Mouse (Mus musculus) midbrain, embryonic 14.5 days (tissue): ENCODE results near the gene Syngap1. TPM values are rescaled to one million over a fixed set of nuclear protein-coding genes. Genes with fewer than 3 reads are reported as not detected.
"Not testable (repeated sequence)": the region's sequence is repeated elsewhere in the genome, so short reads cannot be mapped to it uniquely, and the experiment has no call there.

Source experiments
- ATAC-seq: fragments of 200-750 bp; cut with Nextera tagmentation; 2 replicates; pipeline ENCODE4 v1.8.0; 2017; ENCODE audit warnings: moderate number of reproducible peaks, moderate library complexity; ENCODE audit not compliant: low FRiP score, low TSS enrichment
- DNase-seq: peaks from one replicate; pipeline ENCODE4 v3.0.0-alpha.2; 2015
- H3K27ac ChIP-seq: fragments of 300-500 bp; sonication (generic); replicated peaks from 2 replicates; pipeline ENCODE4 v1.5.1; 2014; ENCODE audit warnings: mild to moderate bottlenecking, low read depth, low read length, moderate library complexity
- H3K27me3 ChIP-seq: fragments of 300-500 bp; sonication (generic); 2 replicates; pipeline ENCODE4 v1.6.1; 2014; ENCODE audit warnings: low read length, control low read depth, mixed read lengths; ENCODE audit not compliant: control insufficient read depth, insufficient read depth
- H3K36me3 ChIP-seq: fragments of 300-500 bp; sonication (generic); 2 replicates; pipeline ENCODE4 v1.6.1; 2014; ENCODE audit warnings: low read length, control low read depth; ENCODE audit not compliant: control insufficient read depth, insufficient read depth
- H3K4me1 ChIP-seq: fragments of 300-500 bp; sonication (generic); 2 replicates; pipeline ENCODE4 v1.6.1; 2014; ENCODE audit warnings: mild to moderate bottlenecking, antibody characterized with exemption, low read length, control low read depth; ENCODE audit not compliant: control insufficient read depth, insufficient read depth
- H3K4me2 ChIP-seq: fragments of 300-500 bp; sonication (generic); 2 replicates; pipeline ENCODE4 v1.6.1; 2014; ENCODE audit warnings: mild to moderate bottlenecking, low read length, moderate library complexity
- H3K4me3 ChIP-seq: fragments of 300-500 bp; sonication (generic); replicated peaks from 2 replicates; pipeline ENCODE4 v1.5.1; 2014; ENCODE audit warnings: low read depth, low read length
- H3K9ac ChIP-seq: fragments of 300-500 bp; sonication (generic); replicated peaks from 2 replicates; pipeline ENCODE4 v1.6.1; 2014; ENCODE audit warnings: mild to moderate bottlenecking, low read length, moderate library complexity
- H3K9me3 ChIP-seq: fragments of 300-500 bp; sonication (generic); 2 replicates; pipeline ENCODE4 v1.6.1; 2016; ENCODE audit warnings: low read length, control low read depth, mixed read lengths; ENCODE audit not compliant: control insufficient read depth
- WGBS: fragments of 180-500 bp; shearing (Covaris S2); extraction: QIAGEN DNeasy Blood & Tissue Kit; methylation state at CpG from one replicate; pipeline ENCODE4 v1.1.7; 2014; 5-methylcytosine and 5-hydroxymethylcytosine counted together
- polyA plus RNA-seq: library from polyadenylated mRNA; unstranded; fragments of >200 nt; fragmentation: Nextera tagmentation; extraction: Ambion mirVana; gene quantifications from 2 replicates; pipeline ENCODE4 v1.2.1, GENCODE M21; 2014

The Syngap1 gene
- polyA plus RNA-seq, 1 experiment from 2014 or later, result 5.5 TPM

DNA sequence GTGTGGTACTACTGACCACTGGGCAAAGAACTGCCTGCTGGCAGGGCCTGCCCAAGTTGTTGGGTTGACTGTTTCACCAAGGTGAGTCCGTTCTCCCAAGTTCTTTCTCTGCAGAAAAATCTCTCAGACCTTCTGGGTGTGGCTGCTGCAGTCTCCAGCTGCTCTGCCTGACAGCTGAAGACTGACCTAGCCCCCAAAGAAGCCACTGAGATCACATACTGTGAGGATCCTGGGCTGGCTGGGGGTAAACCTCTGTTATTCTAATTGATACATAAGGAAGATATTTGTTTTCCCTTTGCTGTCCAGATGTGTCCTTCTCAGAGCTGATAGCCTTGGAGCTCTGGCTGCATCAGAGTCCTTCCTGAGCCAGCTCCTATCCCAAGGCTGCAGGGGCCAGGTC, 25.8 kb upstream of the Syngap1 start:
- no peak overlapping the region for H3K4me3 ChIP-seq
- no peak overlapping the region for H3K27ac ChIP-seq
- no peaks in the 10 kb centered on the region for H3K4me1 ChIP-seq
- no peaks in the 10 kb centered on the region for H3K27me3 ChIP-seq
- no peak overlapping the region for H3K9ac ChIP-seq
- ATAC-seq, result no peak
- no peak overlapping the region for H3K4me2 ChIP-seq
- H3K9me3 ChIP-seq, result no peaks in the 10 kb centered on the region
- 47% methylated on average over 1 of the region's 1 CpGs for WGBS
- no peak for DNase-seq
- no peaks in the 10 kb centered on the region for H3K36me3 ChIP-seq

DNA sequence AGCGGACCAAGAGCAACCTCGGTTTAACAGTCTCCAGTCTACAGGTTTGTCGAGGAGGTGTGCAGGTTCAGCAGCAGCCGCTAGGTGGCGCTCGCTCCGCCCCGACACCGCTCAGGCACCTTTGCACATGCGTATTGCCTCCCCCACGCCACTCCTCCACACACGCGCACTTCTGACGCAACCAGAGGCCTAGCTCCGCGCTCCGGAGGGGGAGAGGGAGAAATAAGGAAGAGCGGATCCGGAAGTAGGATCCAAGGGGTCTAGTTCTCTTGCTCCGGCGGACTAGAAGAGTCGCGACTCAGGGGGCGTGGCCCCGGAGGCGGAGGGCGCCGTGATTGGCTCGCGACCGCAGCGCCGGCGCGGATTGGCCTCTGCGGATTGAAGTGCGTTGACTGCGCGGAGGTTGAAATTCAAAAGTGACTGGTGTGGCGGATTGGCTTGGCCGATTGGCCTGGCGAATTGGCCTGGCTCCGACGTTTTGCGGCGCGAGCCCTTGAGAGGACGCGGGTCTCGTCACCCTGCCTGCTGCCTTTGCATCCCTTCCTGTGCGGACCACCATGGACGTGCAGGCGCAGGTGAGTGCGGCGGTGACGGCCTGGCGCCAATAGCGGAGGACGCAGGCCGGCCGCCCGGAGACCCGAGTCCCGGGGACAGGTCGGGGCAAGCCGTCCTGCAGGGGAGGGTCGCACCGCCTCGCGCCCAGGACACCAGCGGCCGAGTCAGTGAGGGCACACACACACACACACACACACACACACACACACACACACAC, 24.2 kb upstream of the Syngap1 start, which contains the start of gene Kifc5b:
TSS of gene Kifc5b (plus strand) at position 381 of the 772 bp plus-strand sequence.
- H3K27ac ChIP-seq, result no peak within 1 kb of the TSS
- H3K36me3 ChIP-seq, result no peaks in the 10 kb centered on the region
- DNase-seq, result peak; percentile 100
- H3K4me1 ChIP-seq, result no peaks in the 10 kb centered on the region
- H3K4me2 ChIP-seq, result peak within 1 kb of the TSS; percentile 64
- ATAC-seq, result peak; percentile 100
- peak within 1 kb of the TSS; percentile 54 for H3K9ac ChIP-seq
- no peaks in the 10 kb centered on the region for H3K9me3 ChIP-seq
- WGBS, result under 1% methylated on average over 72 of the region's 72 CpGs
- H3K4me3 ChIP-seq, result peak within 1 kb of the TSS; percentile 53
- H3K27me3 ChIP-seq, result no peaks in the 10 kb centered on the region

DNA sequence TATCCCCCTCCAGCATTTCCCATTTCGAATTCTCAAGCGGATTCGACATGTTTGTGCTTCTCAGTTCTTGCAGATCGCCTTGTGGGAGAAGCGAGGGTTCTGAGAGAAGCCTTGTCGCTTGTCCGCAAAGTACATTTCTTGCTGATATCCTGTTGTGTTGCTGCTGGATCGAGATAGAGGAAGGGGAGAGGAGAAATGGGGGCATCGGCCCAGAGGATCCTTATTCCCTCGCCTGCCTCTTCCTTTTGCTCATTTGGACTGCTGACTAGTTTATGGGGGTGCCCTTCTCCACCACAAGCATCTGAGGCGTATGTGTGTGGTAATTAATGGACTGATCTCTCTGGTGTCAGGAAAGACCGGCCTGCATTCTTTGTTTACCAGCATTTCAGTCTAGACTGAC, 23.5 kb upstream of the Syngap1 start:
- under 1% methylated on average over 12 of the region's 12 CpGs for WGBS
- H3K9me3 ChIP-seq, H3K27ac ChIP-seq, H3K4me1 ChIP-seq, ATAC-seq, DNase-seq, H3K27me3 ChIP-seq, H3K36me3 ChIP-seq: not testable (repeated sequence)
- peak overlapping the region; percentile 54; the same call in 1 of the 2 replicates for H3K9ac ChIP-seq
- peak overlapping the region; percentile 53 for H3K4me3 ChIP-seq
- peak overlapping the region; percentile 64 for H3K4me2 ChIP-seq

DNA sequence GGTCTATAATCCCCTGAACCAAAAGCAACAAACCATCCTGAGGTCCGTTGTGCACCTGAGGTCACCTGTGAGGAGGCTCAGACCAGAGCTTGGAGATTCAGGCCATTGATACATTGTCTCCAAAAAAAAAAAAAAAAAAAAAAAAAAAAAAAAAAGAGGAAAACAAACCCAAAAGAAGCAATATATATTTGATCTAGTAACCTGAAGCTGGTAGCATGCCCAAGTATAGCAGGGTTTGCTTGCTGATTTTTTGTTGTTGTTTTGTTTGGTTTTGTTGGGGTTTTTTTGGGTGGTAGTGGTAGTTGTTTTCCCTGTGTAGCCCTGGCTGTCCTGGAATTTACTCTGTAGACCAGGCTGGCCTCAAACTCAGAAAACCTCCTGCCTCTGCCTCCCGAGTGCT, 22.7 kb upstream of the Syngap1 start:
- Histone ChIP-seq H3K4me3 (no peak overlapping the region), H3K9ac (no peak overlapping the region)

DNA sequence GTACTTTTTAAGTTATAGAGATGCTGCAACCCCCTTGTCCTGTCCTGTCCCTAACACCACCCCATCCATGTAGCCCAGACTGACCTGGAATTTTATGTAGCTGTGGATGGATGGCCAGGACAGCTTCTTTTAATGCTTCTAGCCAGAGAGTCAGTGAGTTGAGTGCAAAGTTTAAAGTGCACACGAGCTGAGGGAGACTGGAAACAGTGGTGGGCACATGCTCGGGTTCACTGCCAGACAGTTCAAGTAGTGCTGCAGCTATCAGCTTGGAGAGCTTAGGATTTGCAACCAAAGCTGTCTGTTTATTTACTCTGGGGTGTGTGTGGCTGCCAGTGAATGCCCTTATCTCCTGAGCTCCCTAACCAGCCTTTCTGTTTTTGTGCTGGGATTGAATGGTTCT, 21.5 kb upstream of the Syngap1 start:
- not testable (repeated sequence) for ATAC-seq, DNase-seq
- 81% methylated on average over 2 of the region's 2 CpGs for WGBS

More for the DNA sequence above, 22.7 kb upstream of the Syngap1 start:
- Histone ChIP-seq H3K27me3 (no peaks in the 10 kb centered on the region), H3K4me2 (peak overlapping the region; percentile 7; the same call in 1 of the 2 replicates), H3K36me3 (no peaks in the 10 kb centered on the region), H3K4me1 (no peaks in the 10 kb centered on the region), H3K9me3 (no peaks in the 10 kb centered on the region), H3K27ac (no peak overlapping the region)
- 72% methylated on average over 2 of the region's 2 CpGs for WGBS
- DNase-seq (no peak), ATAC-seq (no peak)

DNA sequence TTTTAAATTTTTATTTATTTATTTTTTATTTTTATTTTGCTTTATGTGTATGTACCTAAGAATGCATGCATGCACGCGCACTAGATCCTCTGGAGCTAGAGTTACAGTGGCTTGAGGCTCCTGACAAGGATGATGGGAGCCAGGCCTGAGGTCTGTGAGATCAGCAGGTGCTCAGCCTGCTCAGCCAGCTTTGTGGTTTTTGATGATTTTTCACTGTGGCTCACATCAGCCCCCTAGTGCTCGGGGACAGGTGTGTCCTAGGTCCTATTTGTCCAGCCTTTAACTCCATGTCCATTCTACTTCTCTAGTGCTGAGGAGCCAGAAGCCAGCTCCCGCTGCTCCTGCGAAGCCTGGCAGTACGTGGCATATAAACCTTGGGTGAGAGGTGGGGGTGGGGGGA, 18.7 kb upstream of the Syngap1 start:
- H3K27me3 ChIP-seq, H3K9me3 ChIP-seq, H3K27ac ChIP-seq, H3K4me2 ChIP-seq, H3K4me1 ChIP-seq, H3K36me3 ChIP-seq, DNase-seq, H3K9ac ChIP-seq, H3K4me3 ChIP-seq, ATAC-seq: not testable (repeated sequence)
- 96% methylated on average over 5 of the region's 6 CpGs for WGBS

More for the DNA sequence above, 21.5 kb upstream of the Syngap1 start:
- not testable (repeated sequence) for H3K4me1 ChIP-seq, H3K9me3 ChIP-seq, H3K27me3 ChIP-seq, H3K4me3 ChIP-seq, H3K9ac ChIP-seq, H3K27ac ChIP-seq, H3K36me3 ChIP-seq, H3K4me2 ChIP-seq

DNA sequence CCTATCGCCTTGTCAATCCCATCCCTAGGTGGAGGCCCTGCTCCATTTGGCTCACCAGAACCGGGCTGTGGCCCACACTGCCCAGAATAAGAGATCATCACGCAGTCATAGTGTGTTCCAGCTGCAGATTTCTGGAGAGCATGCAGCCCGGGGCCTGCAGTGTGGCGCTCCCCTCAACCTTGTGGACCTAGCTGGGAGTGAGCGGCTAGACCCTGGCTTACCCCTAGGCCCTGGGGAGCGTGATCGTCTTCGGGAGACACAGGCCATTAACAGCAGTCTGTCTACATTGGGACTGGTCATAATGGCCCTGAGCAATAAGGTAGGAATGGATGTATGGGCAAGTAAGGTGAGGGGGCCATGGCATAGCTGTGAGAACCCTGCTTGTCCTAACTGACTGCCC, 15.6 kb upstream of the Syngap1 start:
- WGBS, result 97% methylated on average over 9 of the region's 9 CpGs
- not testable (repeated sequence) for H3K4me1 ChIP-seq, H3K36me3 ChIP-seq, H3K4me3 ChIP-seq, ATAC-seq, DNase-seq, H3K27ac ChIP-seq, H3K9me3 ChIP-seq, H3K9ac ChIP-seq, H3K4me2 ChIP-seq, H3K27me3 ChIP-seq

DNA sequence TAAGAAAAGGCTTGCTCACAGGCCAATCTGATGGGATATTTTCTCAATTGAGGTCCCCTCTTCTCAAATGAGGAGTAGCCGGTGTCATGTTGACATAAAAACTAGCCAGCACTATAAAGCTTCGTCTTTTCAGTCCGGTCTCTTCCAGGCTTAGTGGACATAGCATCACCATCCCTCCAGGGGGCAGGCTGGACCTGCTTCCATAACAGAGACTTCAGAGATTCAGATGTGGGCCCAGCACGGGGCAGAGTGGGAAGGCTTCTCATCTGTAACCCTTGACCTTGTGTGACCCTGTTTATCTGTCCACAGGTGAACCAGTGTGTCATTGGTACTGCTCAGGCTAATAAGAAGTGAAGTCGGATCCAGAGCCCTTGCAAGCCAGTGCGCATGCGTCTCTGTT, 9.3 kb upstream of the Syngap1 start:
- not testable (repeated sequence) for H3K4me2 ChIP-seq, ATAC-seq, H3K9ac ChIP-seq, H3K27me3 ChIP-seq, H3K4me3 ChIP-seq, H3K27ac ChIP-seq, H3K9me3 ChIP-seq
- peak; percentile 59 for DNase-seq
- Histone ChIP-seq H3K4me1 (peaks cover 13% of the 10 kb centered on the region), H3K36me3 (peaks cover 24% of the 10 kb centered on the region)
- WGBS, result 68% methylated on average over 7 of the region's 7 CpGs

DNA sequence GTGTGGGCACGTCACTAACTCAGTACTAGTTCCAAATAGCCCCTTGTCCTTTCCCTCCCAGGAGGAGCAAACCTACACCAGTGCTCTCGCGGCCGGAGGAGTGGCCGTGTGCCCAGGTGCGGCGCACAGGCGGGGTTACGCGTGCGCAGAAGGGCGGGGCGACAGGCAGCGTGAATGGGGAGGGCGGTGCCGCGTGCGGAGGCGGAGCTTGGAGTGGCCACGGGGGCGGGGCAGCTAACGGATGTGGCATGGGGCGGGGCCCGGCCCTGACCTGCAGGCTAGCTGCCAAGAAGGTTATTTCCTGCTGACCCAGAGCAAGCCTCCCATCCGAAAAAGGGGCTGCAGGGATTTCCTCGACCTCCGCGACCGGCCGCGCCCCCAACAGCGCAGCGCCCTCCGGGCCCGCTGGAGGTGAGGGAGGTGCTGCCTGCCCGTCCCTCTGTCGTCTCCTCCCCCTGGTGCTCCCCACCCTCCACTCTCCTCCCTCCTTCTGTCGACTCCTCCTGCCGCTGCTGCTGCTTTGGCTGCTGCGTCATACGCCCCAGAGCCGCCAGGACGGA, 8.1 kb upstream of the Syngap1 start, which contains the start of gene Phf1:
TSS of gene Phf1 (plus strand) at position 214 of the 560 bp plus-strand sequence.
- ATAC-seq (peak; percentile 83), DNase-seq (peak; percentile 94)
- Histone ChIP-seq H3K27me3 (no peaks in the 10 kb centered on the region), H3K9ac (peak within 1 kb of the TSS; percentile 85), H3K4me1 (peaks cover 14% of the 10 kb centered on the region), H3K36me3 (peaks cover 31% of the 10 kb centered on the region), H3K4me3 (peak within 1 kb of the TSS; percentile 70), H3K27ac (peak within 1 kb of the TSS; percentile 86), H3K9me3 (no peaks in the 10 kb centered on the region), H3K4me2 (peak within 1 kb of the TSS; percentile 95)
- WGBS, result under 1% methylated on average over 43 of the region's 43 CpGs
